Mouse (Mus musculus) liver, embryonic 14.5 days (tissue): ENCODE data around the gene Gm21293.

Experiments used
- CTCF ChIP-seq: IDR thresholded peaks from 2 replicates; pipeline ENCODE4 v1.5.1; 2016; ENCODE audit warnings: antibody characterized with exemption, low read depth, control low read depth
- EP300 ChIP-seq: IDR thresholded peaks from 2 replicates; pipeline ENCODE4 v1.6.1; 2016; ENCODE audit warnings: antibody characterized with exemption, low read depth

DNA sequence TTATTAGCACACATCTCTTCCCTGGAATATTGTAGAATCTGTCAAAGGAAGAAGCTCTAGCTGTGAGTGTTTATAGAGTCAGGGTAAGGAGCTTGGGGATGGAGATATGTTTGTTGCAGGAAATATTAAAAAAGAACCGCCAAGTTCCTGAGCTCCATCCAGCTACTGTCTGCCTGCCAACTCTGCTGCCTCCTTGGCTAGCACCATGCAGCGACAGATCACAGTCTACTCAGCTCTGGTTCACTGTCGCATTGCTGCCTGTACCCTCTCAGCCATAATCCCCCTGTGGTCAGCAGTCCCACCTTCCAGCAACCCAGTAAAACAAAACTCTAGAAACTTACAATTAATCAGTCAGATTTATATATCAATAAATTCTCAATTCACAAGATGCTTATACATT is 32.7 kb upstream of the Gm21293 start:
- TF ChIP-seq CTCF (no peak), EP300 (no peak)
